Mouse (Mus musculus): Measurements from ENCODE around the gene Prpf40b.

Gene Prpf40b

DNA sequence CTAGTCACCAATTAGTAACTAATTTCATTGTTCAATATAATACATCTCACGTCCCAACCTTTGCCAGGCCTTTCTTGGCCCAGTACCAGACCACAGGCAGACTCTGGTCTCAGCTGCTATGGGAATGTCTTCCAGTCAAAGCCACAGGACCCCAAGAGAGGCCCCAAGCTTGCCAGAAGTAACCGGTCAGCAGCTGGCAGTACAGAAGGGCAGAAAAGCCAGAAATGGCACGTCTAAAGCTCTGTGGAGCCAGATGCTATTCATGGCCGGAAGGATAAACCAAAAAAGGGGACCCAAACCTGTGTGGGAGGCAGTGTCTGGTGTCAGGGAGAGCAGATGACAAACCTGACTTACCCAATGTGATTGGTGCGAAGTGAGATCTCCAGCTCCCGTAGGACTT lies 39.6 kb downstream of the Prpf40b start:
- no peak for DNase-seq

DNA sequence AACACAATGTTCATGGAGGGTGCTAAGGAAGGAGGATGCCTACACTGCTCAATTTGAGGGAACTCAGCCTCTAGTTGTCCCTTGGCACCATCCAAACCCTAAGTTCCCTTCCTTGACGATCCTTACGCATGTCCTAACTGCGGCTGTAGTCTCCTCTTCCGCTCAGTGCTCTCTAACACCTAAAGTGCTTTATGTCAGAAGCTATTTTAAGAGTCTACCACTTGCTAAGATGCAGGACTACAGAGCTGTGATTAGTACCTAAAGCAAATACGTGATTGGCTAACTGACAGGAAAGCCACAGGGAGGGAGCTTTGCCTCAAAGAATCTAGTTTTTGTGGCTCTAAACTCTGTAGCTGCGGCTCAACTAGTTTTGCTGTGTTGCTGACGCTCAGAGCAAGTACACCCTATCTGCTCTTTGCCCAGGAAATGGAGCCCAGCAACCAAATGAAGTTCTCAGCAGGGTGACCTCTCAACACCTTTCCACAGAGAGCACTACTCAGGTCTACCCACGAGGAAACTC lies 41.0 kb downstream of the Prpf40b start:
- DNase-seq = no peak

DNA sequence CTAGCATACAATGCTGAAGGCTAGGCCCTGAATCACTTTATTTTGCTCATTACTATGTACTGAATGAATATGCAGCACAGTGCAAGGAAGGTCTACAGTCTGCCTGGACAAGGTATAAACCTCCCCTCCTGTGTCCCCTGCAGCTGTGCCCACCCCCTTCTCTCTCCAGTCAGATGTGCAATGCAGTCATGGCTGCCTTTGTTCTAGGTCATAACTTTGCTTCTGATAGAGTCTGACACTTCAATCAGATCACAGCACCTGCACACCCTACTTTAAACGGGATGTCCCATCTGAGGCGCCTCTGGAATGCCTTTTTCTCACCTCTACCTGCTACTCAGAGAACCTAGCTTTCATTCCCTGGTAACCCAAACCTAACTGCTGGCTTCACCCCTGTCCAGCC lies 44.0 kb downstream of the Prpf40b start:
- no peak for DNase-seq

DNA sequence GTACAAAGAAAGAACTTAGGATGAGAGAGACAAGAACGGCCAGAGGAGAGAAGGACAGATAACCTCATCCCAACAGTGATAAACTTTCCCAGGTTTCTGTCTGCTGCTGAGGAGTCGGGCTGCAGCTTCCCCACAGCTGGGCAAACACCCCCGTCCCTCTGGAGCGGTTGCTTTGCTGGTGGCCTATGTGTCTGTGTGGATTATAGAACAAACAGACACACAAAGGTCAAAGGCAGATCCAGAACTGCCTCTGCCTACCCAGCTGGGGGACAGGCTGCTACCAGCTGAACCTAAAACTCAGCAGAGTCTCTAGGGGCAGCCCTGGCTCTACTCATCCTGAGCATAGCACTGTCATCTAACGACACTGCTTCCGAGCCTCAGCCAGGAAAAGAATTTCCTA lies 44.8 kb downstream of the Prpf40b start:
- DNase-seq = no peak

DNA sequence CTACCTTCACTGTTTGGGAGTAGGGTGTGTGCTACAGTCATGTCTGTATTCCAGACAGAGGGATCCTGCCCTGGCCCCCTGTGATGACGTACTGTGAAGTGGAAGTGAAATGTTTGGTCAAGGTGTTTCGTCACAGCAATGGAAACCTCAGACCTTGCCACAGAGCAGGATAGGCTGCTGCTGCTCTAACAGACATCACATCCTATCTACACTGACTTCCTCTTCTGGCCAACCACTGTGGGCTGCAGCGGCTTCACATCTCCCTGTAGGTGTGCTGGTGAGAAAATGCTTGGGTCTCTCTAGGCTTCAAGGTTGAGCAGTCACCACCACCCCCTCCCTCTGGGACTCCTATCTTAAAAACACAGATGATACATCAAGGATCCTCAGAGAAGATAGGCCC lies 46.2 kb downstream of the Prpf40b start:
- DNase-seq = no peak

DNA sequence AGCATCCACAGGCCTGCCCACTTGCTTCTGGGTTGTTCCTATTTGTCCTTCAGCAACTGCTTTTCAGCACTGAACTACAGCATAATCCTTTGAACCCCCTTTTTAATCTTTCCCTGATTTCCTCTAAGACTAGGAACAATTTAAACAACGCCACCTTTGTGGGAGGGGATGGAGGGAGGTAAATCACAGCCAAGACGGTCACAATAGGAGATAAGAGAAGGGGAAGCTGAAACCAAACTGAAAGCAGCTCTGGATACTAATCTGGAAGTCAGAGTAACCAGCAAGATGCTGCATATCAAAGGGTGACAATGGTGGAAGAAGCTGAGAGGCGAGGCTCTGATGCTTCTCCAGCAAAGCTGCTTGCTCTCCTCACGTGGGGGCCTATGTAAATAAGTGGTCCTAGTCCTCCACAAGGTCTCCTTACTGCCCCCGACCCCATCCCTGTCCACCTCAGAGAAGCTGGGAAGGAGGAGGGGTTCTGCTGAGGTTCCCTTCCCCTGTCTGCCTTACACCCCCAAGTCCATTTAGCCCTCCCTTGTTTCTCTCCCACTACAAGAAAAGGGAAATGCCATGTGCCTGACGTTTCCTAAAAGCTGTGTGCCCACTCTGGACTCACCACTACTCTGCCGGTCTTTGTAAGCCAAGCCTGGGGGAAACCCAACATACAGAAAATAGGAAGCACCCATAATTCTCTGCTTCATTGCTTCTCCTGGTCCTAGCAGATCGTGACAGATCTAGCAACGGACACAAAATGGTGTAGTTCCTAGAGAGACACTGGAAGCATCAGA lies 47.5 kb downstream of the Prpf40b start:
- no peak for DNase-seq

DNA sequence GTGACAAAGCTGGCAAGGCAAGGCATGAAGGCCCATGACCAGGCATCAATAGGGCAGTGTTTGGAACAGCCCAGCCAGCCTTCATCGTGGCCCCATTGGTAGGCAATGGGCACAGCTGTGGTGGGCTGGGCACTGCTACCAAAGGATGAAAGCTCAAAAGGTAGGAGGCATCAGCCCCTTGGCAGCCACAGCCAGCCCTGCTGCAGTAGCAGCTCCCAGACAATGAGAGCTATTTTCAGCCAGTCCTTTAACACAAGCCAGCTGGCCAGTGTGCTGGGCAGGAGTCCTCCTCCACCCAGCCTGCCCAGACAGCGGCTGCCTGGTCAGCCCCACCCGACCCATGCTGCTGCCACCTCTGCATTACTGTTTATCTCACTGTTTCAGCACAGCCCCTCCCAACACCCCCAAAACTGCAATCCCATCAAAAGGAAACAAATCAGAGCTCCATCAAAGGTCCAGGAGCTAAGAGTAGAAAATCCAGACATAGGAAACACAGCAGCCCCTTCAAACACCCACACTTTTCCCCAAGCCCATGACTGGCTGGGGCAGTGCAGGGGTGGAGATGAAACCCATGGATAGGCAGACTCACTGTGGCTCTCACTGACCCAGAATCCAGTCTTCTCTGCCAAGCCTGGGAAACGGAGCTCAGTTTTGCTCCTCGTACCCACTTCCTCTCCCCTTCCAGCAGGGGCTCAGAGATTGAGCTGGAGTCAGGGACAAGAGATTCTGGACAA lies 48.7 kb downstream of the Prpf40b start:
- DNase-seq = no peak

DNA sequence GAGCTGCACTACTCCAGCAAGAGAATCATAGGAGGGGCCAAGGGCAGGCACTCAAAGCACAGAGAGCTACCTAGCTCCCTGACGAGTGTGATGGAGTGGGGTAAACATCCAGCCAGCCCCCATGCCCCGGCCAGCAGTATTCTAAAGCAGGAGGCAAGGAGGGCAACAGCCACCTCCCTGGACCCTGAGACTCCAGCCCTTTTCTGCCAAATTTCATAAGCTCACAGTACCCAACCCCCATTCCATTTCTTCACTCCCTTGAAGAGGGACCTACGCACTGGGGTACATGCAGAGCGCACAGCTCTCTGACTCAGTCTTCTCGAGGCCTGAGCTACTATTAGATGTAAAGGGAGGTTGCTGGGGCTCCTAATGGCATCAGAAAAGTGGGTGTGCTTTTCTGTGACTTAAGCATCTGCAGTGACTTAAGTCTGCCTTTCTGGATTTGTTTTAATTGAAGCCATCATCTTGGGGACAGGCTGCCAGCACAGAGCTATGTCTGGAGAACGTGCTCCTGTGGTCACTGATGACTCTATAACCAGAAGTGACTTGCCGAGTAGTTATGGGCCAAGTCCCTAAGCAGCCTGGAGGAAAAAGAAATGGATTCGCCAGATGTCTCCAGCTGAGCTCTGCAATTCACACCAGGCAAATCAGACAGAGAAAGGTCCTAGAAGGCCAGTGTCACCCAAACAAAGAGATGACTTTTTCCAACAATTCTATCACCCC lies 49.4 kb downstream of the Prpf40b start:
- no peak for DNase-seq

DNA sequence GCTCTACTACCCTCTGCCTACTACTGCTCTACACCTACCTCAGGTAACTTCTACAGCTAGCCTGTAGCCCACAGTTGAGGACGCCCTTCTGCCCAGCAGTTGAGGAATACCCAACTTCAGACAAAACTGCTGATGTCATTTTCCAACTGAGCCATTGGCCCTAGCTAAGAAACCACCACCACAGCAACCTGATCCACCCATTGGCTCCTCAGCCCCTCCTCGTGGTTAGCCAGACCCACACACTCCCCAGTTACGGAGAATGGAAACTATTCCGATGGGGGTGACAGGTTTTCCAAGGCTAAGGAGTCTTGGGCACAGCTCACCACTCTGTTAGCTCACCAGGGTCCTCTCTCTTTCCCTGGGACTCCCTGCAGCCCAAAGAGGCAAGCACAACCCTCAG lies 50.1 kb downstream of the Prpf40b start:
- DNase-seq = no peak

DNA sequence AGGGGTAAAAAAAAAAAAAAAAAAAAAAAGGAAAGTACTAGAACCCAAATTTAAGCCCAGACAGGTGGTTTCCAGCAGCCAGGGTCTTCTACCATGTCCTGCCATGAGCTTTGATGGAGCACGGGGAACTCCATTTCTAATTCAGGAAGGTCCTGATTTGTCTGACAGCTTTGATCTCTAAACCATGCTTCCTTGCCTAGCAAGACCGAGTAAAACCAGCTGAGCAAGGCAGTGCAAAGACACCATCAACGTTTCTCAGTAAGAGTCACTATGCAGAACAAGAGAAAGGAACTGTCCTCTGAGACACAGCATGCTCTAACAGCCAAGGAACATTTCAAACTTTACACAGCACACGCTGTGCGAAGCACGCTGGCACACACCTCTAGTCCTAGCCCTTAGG lies 56.7 kb downstream of the Prpf40b start:
- no peak for DNase-seq

DNA sequence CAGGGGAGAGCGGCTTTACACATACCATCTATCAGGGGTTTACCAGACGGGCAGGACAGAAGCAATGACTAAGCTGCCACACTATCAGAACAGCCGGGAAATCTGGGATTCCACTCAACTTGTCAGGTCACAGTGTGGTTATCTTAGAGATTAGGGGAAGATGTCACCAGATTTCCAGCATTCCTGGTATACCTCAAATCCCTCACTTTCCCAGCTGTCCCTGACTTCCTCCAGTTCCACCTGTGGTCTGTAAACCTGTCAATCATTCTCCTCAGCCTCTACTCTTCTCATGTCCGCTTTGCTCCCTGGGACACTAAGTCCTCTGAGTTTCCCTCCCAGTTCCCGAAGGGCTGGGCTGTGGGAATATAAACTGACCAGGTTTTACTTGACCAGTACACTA lies 57.4 kb downstream of the Prpf40b start:
- no peak for DNase-seq

DNA sequence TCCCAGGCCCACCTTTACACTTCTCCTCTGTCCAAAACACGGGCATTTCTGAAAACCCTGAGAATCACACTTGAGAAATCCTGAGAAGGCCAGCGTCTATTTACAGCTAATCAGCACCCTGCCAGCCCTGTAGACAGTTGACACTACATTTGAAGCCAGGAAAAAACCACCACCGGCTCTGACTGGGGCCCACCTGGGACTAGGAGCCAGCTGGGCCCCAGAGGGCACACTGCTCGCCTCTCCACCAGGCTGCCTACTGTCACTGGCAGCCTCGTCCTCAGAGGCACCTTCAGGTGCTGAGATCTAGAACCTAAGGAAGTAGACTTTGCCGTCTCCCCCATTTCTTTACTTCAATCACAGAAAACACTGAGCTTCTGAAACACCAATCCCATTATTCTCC lies 60.8 kb downstream of the Prpf40b start:
- DNase-seq = no peak

DNA sequence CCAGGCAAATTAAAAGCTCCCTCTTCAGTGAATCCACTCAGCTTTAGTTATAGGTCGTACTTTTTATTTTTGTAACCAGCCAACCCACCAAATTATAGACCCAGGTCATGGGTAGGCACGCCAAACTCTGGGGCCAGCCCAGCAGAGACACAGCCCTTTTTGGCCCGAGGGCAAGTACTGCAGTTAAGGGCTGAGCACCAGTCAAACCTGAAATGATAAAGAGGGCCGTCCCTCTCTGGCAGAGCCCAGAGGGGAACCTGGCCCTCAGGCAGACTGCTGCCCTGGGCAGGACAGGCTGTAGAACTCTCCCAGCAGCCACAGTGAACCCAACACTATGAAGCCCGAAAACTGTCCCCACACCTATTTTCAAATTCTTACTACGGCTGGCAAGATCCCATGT lies 61.6 kb downstream of the Prpf40b start:
- DNase-seq = no peak

DNA sequence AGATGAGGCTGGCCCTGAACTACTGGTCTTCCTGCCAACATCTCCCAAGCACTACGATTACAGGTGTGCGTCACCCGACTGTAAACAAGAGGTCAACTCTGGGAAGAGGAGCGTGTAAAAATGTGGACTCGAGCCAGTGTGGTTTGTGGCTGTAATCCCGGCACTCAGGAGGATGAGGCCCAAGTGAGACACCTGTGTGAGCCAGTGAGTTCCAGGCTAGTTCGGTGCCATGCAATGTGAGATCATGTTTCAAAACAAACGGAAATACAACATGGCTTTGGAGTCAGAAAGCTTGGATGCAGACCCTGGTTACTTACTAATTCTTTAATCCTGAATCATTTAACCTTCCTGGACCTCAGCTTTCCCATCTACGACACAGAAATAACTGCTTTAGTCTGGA lies 64.1 kb downstream of the Prpf40b start:
- DNase-seq = no peak

DNA sequence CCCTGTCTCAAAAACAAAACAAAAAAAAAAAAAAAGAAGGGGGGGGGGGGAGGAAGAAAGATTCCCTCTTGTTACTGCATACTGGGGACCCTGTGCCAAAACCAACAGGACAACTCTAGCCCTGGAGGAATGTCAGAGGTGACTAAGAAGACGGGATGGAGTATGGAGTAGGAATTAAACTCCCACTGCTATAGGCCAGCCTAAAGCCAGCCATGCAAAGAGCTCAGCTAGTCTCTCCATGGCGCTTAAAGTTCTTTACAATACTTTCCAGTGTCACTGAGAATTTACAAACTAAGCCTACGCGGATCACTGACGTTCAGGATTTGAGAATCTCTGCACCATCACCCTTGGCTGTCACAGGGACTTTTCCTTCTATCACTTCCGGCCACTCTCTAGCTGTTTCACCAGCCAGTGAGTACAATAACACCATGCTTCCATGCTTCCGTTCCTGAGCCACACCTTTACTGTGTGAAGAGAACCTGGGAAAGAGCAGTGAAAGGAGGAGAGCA lies 69.2 kb downstream of the Prpf40b start:
- no peak for DNase-seq

DNA sequence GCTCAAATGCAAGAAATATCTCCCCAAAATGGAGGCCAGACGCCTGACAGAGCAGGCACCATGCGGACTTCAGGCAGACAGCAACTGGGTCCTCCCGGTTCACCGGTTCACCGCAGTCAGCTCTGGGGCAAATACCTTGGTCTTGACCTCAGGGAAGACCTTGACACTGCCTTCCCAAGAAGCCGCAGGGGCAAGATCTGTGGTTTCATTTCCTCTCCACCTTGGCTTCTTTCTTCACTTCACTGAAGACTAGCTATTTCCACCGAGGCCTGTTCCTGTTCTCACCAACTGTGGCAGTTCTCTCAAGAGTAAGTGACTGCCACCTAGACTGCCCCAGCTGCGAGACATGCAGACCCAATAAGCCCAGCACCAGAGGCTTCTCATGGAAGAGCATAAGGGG lies 70.0 kb downstream of the Prpf40b start:
- DNase-seq = no peak

Data from cerebellum, adult 11 months (tissue).